Mouse (Mus musculus) lung, postnatal 10 days (tissue): ENCODE measurements around the gene Aqp12.

Experiments used
- DNase-seq: peaks from one replicate; pipeline ENCODE4 v3.0.0; 2021

The Aqp12 gene

DNA sequence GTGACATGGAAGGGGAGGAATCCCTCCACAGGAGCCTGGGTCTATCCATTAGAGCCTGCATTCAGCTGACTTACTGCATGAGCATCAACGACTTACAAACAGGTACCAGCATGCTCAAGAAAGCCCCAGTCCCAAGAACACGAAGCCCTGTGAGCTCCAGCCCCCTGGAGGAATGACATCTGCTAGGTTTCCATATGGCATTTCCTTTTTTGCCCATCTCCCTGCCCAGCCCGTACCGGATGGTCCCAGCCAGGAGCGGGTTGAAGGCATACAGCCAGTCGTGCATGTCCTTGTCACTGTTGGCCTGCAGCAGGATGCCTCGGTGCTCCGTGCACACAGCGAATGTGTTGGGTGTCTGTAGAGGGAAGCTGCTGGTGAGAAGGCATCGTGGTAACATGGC lies 12.6 kb downstream of the Aqp12 start:
- no peak for DNase-seq

DNA sequence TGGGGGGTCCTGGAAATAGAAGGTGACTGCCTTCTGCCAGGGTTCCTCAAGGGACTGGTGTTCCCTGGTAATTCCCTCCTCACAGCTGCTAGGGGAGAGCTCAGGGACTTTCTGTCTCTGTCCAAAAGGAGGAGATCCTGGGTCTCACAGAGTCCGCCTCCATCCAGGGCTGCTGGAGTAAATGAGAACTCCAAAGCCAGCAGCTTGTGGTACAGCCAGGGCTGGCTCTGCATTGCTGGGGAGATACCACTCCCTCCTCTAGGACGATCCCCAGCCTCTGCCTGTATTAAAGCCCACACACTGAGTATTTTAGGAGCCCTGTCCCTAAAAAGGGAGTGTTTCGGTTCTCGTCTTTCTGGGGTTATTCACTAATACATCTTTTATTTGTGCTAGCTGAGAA lies 14.5 kb downstream of the Aqp12 start:
- DNase-seq, result no peak

DNA sequence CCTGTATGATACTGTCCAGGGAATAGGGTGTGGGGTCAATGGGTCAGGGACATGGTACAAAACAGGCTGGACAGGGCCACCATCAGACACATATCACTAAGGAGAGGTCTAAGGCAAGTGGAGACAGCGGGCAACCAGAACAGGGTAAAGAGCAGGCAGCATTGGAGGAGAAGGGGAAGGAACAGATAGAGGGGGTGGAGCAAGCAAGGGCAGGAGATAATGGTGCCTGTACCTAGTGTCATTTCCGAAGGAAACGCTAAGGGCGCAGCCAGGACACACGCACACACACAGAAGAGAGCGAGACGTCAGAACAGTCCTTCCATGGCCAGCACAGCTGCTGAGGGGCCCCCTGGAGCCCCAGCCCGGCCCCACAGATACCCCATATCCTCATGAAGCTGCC lies 20.5 kb downstream of the Aqp12 start:
- no peak for DNase-seq

DNA sequence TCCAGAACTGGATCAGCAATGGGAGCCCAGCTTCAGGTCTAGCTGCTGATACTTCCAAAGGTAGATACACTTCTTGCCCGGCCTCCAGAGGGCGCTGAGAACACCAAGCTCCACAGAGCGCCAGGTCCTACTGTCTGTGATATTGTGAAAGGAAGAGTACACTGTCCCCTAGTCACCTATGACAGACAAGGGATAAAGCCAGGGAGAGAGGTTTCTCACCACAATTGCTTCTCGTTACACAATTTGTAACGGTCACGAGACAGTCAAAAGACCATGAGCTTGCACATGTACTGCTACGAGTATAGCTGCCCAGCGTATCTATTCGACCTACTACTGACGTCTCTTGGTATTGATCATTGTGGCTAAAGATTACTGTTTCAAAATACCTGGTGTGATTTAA lies 23.3 kb downstream of the Aqp12 start:
- no peak for DNase-seq

DNA sequence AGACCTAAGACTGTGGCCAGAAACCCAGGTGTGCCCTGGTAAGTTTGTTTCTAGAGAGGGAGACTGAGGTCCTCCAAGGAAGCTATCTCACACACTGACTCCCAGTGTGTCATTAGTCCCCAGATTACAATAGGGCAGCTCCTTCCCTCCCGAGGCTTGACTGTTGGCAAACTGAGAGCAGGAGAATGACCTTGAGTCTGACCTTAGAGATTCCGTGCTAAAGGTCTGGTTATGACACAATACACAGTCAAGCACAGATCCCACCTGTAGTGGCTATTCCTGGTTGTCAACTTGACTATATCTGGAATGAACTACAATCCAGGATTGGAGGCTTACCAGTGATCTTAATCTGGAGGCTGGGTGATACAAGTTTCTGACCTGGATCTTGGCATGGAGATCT lies 23.9 kb downstream of the Aqp12 start:
- DNase-seq, result no peak

DNA sequence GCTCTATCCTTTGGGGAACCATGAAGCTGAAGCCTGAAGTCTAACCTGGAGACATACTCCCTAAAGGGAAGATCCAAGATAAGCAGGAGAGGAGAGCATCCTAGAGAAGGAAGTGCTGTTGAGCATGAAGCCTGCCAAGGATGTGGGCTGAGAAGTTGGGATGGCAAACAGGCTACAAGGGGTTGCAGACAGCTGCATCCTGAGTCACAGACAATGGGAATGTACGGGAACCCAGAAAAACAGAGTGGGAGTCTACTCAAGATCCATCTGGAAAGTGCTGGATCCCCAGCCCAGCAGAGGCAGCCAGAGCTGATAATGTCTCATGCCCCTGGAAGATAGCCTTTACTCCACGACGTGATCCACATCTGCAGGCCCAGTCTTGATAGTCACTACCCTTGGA lies 25.1 kb downstream of the Aqp12 start:
- no peak for DNase-seq

DNA sequence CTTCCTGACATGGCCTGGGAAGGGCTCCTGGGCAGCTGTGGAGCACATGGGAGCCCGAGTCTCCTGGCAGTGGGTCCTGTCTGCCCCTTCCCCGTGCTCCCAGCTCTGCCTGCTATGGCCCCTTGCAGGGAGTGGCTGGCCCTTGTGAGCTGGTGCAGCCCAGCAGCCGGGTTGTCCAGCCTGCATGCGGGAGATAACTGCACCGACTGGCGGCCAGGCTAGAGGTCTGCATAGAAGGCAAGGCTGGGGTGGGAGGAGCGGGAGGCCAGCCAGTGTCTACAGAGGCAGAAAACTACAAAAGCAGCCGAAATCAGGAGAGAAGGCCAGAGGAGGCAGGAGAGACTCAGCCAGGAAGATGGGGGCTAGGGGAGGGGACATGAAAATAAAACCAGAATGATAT lies 27.9 kb downstream of the Aqp12 start:
- no peak for DNase-seq

DNA sequence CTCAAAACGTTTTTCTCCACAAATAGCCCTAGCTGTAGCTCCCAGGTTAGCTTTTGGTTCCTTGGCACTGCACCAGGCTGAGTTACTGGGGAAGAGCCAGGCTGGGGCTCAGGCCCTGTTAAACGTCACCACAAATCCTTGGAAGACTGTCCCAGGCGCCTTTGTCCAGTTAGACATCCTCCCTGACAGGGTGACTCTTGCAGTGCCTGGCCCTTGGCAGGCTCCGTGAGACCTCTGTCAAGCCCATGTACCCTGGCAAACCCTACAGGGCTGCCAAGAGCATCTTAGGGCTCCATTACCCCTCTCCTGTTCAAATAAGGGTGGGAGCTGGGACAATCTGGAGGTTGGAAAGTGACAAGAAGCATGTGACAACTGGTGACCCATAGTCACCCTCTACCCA lies 29.8 kb downstream of the Aqp12 start:
- no peak for DNase-seq

DNA sequence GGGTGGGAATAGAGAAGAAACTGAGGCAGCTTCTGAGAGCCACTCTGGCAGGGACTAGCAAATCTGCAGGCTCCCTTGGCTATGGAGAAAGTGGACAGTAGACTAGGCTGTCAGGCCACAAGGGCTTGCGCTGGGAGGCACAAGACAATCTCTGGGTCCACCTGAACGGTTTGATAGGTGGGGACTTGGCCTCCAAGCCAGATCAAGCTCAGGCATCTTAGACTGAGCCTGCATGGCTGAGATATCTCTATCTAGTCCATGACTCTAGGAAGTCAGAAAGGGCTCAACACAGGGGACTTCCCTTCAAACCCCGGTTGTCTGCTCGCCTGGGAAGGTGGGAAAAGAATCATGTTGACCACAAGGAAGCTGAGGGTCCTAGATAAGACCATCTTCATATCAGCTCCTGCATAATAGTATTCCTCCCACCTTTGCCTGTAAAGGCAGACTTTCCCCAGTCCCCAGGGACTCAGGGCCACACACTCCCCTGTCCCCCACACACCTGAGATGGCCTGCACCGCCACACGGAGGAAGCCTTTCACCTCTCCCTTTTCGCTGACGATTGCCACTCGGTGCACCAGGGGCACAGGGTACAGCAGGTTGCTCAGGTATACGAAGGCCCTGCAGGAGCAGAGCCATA lies 40.1 kb downstream of the Aqp12 start:
- DNase-seq, result no peak

DNA sequence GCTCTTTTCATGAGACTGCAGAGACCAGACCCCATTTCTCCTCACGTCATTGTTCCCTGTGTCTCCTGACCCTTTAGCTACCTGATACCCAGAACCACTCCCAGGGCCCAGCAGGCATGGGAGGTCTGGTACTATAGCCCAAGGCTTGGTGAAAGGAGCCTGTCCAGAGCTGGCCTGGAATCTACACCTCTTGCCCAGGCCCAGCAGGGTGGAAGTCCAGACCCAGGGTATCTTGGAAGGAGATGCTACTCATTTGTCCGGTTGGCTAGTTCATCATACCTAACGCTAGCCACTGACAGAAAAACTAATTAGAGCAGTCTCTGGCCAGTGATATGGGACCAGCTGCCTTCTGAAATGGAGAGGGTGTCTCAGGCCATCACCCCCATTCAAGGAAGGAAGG lies 43.9 kb downstream of the Aqp12 start:
- no peak for DNase-seq

DNA sequence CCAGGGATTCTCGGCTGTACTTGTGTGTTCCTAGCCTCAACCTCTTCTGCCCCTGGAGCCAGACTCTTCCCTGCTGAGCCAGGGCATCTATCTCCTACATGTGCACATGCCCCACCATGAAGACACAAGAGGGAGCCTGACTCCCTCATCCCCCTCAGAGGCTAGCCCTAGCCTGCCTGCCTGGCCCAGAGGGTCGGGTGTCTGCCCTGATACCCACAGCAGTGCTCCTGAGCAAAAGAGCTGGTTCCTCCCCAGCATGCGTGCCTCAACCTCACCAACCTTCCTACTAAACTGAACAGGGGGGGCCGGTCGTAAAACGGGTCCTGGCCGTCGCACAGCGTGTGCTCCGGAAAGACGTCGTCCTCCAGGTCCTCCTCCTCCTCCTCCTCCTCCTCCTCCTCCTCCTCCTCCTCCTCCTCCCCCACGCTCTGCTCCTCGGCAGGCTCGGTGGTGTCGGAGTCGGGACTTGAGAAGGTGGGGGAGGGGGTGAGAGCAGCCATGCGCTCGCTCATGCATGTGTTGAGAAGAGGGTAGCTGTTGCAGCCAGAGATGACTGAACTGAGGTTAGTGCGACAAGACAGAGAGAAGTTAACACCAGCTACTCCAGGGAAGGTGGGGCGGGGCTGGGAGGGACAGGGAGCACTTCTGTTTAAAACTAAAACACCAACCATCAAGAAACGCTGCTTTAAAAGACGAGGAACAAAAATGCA lies 45.1 kb downstream of the Aqp12 start:
- DNase-seq, result no peak
